Mouse (Mus musculus): ENCODE measurements around the gene Capn8. TPM values are rescaled to one million over a fixed set of nuclear protein-coding genes. Genes with fewer than 3 reads are reported as not detected.

Gene Capn8
- 0.06 and 0.16 TPM in 2 replicates for polyA plus RNA-seq (2016; fragmentation: Nextera tagmentation; extraction: Ambion mirVana)

GRCm38 (mm10) chr1:182564408-182565120 is at the start of gene Capn8:
Gene Capn8, plus strand, starts transcription at chr1:182565007.
- no peak within 1 kb of the TSS for H3K4me3 ChIP-seq
- no peak for ATAC-seq (ENCODE audit: low FRiP score, low read depth)
- no peak within 1 kb of the TSS for H3K9ac ChIP-seq (replicated peaks)
- 72% methylated on average over 5 of the region's 5 CpGs for WGBS
- H3K4me1 ChIP-seq, result 0 out of 2 replicates have a peak, but pooled peaks cover 7% of the 10 kb centered on the region
- no peak within 1 kb of the TSS for H3K4me2 ChIP-seq (replicated peaks)
- H3K27ac ChIP-seq (replicated peaks), result no peak within 1 kb of the TSS
- H3K9me3 ChIP-seq, result no peaks in the 10 kb centered on the region
- H3K36me3 ChIP-seq, result no peaks in the 10 kb centered on the region
- peaks cover 8% of the 10 kb centered on the region; the same call in 1 of the 2 replicates for H3K27me3 ChIP-seq

- peaks cover 38% of the 10 kb centered on the region for H3K27me3 ChIP-seq
- H3K9ac ChIP-seq (replicated peaks), result peak within 1 kb of the TSS; percentile 92
- H3K27ac ChIP-seq (replicated peaks), result peak within 1 kb of the TSS; percentile 86
- peak; percentile 96 for ATAC-seq (ENCODE audit: low FRiP score, low read depth)
- no peaks in the 10 kb centered on the region for H3K9me3 ChIP-seq
- WGBS, result under 1% methylated on average over 84 of the region's 84 CpGs
- H3K4me2 ChIP-seq (replicated peaks), result peak within 1 kb of the TSS; percentile 69
- H3K4me1 ChIP-seq, result peaks cover 18% of the 10 kb centered on the region
- H3K36me3 ChIP-seq, result peaks cover 12% of the 10 kb centered on the region
- peak within 1 kb of the TSS; percentile 83 for H3K4me3 ChIP-seq
These were observed 47.8 kb upstream of the Capn8 start, which contains the start of gene Capn2 for GRCm38 (mm10) chr1:182516758-182517676. Gene Capn2, minus strand, starts transcription at chr1:182517608.

- H3K4me3 ChIP-seq, result peak overlapping the region; percentile 83
- H3K4me1 ChIP-seq, result peaks cover 18% of the 10 kb centered on the region
- H3K4me2 ChIP-seq (replicated peaks), result peak overlapping the region; percentile 69
- H3K36me3 ChIP-seq, result peaks cover 6% of the 10 kb centered on the region; the same call in 1 of the 2 replicates
- H3K27ac ChIP-seq (replicated peaks), result peak overlapping the region; percentile 86; the same call in 1 of the 2 replicates
- ATAC-seq (ENCODE audit: low FRiP score, low read depth), result no peak
- H3K27me3 ChIP-seq, result peaks cover 40% of the 10 kb centered on the region
- peak overlapping the region; percentile 92 for H3K9ac ChIP-seq (replicated peaks)
- under 1% methylated on average over 10 of the region's 10 CpGs for WGBS
- no peaks in the 10 kb centered on the region for H3K9me3 ChIP-seq
These were observed 47.2 kb upstream of the Capn8 start for GRCm38 (mm10) chr1:182517677-182518011.

GRCm38 (mm10) chr1:182518143-182518680 is 46.6 kb upstream of the Capn8 start:
- Histone ChIP-seq H3K4me1 (peaks cover 18% of the 10 kb centered on the region), H3K27ac (replicated peaks) (no peak overlapping the region), H3K36me3 (0 out of 2 replicates have a peak, but pooled peaks cover 1% of the 10 kb centered on the region), H3K9me3 (no peaks in the 10 kb centered on the region), H3K9ac (replicated peaks) (no peak overlapping the region), H3K27me3 (peaks cover 40% of the 10 kb centered on the region), H3K4me3 (no peak overlapping the region), H3K4me2 (replicated peaks) (no peak overlapping the region)
- ATAC-seq (ENCODE audit: low FRiP score, low read depth), result no peak
- 55% methylated on average over 10 of the region's 10 CpGs for WGBS

- peaks cover 18% of the 10 kb centered on the region for H3K4me1 ChIP-seq
- no peak overlapping the region for H3K4me3 ChIP-seq
- WGBS, result 89% methylated on average over 6 of the region's 6 CpGs
- H3K9ac ChIP-seq (replicated peaks), result no peak overlapping the region
- ATAC-seq (ENCODE audit: low FRiP score, low read depth), result no peak
- H3K4me2 ChIP-seq (replicated peaks), result no peak overlapping the region
- H3K27me3 ChIP-seq, result peaks cover 40% of the 10 kb centered on the region
- no peak overlapping the region for H3K27ac ChIP-seq (replicated peaks)
- no peaks in the 10 kb centered on the region for H3K9me3 ChIP-seq
- no peaks in the 10 kb centered on the region for H3K36me3 ChIP-seq
These were observed 46.0 kb upstream of the Capn8 start for GRCm38 (mm10) chr1:182518811-182519210.

- no peak overlapping the region for H3K4me2 ChIP-seq (replicated peaks)
- no peak overlapping the region for H3K4me3 ChIP-seq
- 78% methylated on average over 5 of the region's 5 CpGs for WGBS
- H3K9ac ChIP-seq (replicated peaks), result no peak overlapping the region
- peaks cover 18% of the 10 kb centered on the region for H3K4me1 ChIP-seq
- no peak overlapping the region for H3K27ac ChIP-seq (replicated peaks)
- H3K27me3 ChIP-seq, result peaks cover 40% of the 10 kb centered on the region
- no peaks in the 10 kb centered on the region for H3K36me3 ChIP-seq
- H3K9me3 ChIP-seq, result no peaks in the 10 kb centered on the region
- no peak for ATAC-seq (ENCODE audit: low FRiP score, low read depth)
These were observed 45.5 kb upstream of the Capn8 start for GRCm38 (mm10) chr1:182519341-182519740.

GRCm38 (mm10) chr1:182520091-182520937 is 44.5 kb upstream of the Capn8 start:
- Histone ChIP-seq H3K9ac (replicated peaks) (no peak overlapping the region), H3K27ac (replicated peaks) (no peak overlapping the region), H3K36me3 (no peaks in the 10 kb centered on the region), H3K4me1 (peaks cover 18% of the 10 kb centered on the region), H3K4me2 (replicated peaks) (no peak overlapping the region), H3K4me3 (no peak overlapping the region), H3K27me3 (peaks cover 40% of the 10 kb centered on the region), H3K9me3 (no peaks in the 10 kb centered on the region)
- no peak for ATAC-seq (ENCODE audit: low FRiP score, low read depth)
- WGBS, result 27% methylated on average over 14 of the region's 14 CpGs

- Histone ChIP-seq H3K4me3 (no peak overlapping the region), H3K4me1 (peaks cover 12% of the 10 kb centered on the region), H3K9me3 (no peaks in the 10 kb centered on the region), H3K27me3 (peaks cover 40% of the 10 kb centered on the region), H3K9ac (replicated peaks) (no peak overlapping the region), H3K4me2 (replicated peaks) (no peak overlapping the region), H3K36me3 (no peaks in the 10 kb centered on the region), H3K27ac (replicated peaks) (no peak overlapping the region)
- 72% methylated on average over 8 of the region's 8 CpGs for WGBS
- no peak for ATAC-seq (ENCODE audit: low FRiP score, low read depth)
These were observed 43.8 kb upstream of the Capn8 start for GRCm38 (mm10) chr1:182520938-182521500.

GRCm38 (mm10) chr1:182522961-182523360 is 41.8 kb upstream of the Capn8 start:
- Histone ChIP-seq H3K9ac (replicated peaks) (no peak overlapping the region), H3K4me3 (no peak overlapping the region), H3K36me3 (no peaks in the 10 kb centered on the region), H3K9me3 (no peaks in the 10 kb centered on the region), H3K27ac (replicated peaks) (no peak overlapping the region), H3K4me1 (peaks cover 8% of the 10 kb centered on the region), H3K27me3 (peaks cover 50% of the 10 kb centered on the region), H3K4me2 (replicated peaks) (no peak overlapping the region)
- no peak for ATAC-seq (ENCODE audit: low FRiP score, low read depth)
- WGBS, result 76% methylated on average over 5 of the region's 5 CpGs

GRCm38 (mm10) chr1:182523692-182524091 is 41.1 kb upstream of the Capn8 start:
- ATAC-seq (ENCODE audit: low FRiP score, low read depth), result no peak
- no peak overlapping the region for H3K9ac ChIP-seq (replicated peaks)
- no peak overlapping the region for H3K4me2 ChIP-seq (replicated peaks)
- H3K27me3 ChIP-seq, result peaks cover 50% of the 10 kb centered on the region
- H3K36me3 ChIP-seq, result no peaks in the 10 kb centered on the region
- H3K9me3 ChIP-seq, result no peaks in the 10 kb centered on the region
- no peak overlapping the region for H3K27ac ChIP-seq (replicated peaks)
- WGBS, result 85% methylated on average over 3 of the region's 3 CpGs
- peaks cover 15% of the 10 kb centered on the region for H3K4me1 ChIP-seq
- H3K4me3 ChIP-seq, result no peak overlapping the region

GRCm38 (mm10) chr1:182525601-182526000 is 39.2 kb upstream of the Capn8 start:
- H3K9ac ChIP-seq (replicated peaks), result no peak overlapping the region
- WGBS, result 87% methylated on average over 3 of the region's 3 CpGs
- H3K4me3 ChIP-seq, result no peak overlapping the region
- no peak for ATAC-seq (ENCODE audit: low FRiP score, low read depth)
- no peaks in the 10 kb centered on the region for H3K36me3 ChIP-seq
- no peaks in the 10 kb centered on the region for H3K9me3 ChIP-seq
- peaks cover 37% of the 10 kb centered on the region for H3K27me3 ChIP-seq
- no peak overlapping the region for H3K4me2 ChIP-seq (replicated peaks)
- no peak overlapping the region for H3K27ac ChIP-seq (replicated peaks)
- peaks cover 11% of the 10 kb centered on the region for H3K4me1 ChIP-seq

All from midbrain, embryonic 12.5 days (tissue).